ENCODE assay signal across 14 mouse cellular contexts in genomic region chr4:146096998-146097397, GRCm38 (mm10). TPM values are rescaled to one million over a fixed set of nuclear protein-coding genes. Genes with fewer than 3 reads are reported as not detected.
DNase-seq lines count a peak whose midpoint lies in the region; TF ChIP-seq lines count a peak whose summit lies in the region.
"Not testable (repeated sequence)": the region's sequence is repeated elsewhere in the genome, so short reads cannot be mapped to it uniquely, and the experiment has no call there.
"Had no signal": no experiment of that assay in that cellular context is flagged by ENCODE, and none has a peak within 500 bp of the region (broad histone marks: within the 10 kb centered on the region; RNA-seq: fewer than 3 reads in every experiment).

TSS of gene Zfp987 (plus strand) at chr4:146097298.

- H3K9ac ChIP-seq in ES-Bruce4 (ENCODE audit: low read depth, poor library complexity, severe bottlenecking); ES-E14 (ENCODE audit: insufficient read depth, low read depth, low read length, poor library complexity, severe bottlenecking): not testable (repeated sequence)

- DNase-seq in ES-E14 (ENCODE audit: low read depth, low spot score), result not testable (repeated sequence)

- peak within 1 kb of the TSS; percentile 56 for H3K4me3 ChIP-seq in E14TG2a.4 (replicated peaks; ENCODE audit: low read length)
- H3K4me3 ChIP-seq in ES-Bruce4 (ENCODE audit: low read depth, low read length), result peak within 1 kb of the TSS; percentile 16; the same call in 1 of the 2 replicates
- H3K4me3 ChIP-seq in ES-E14 (ENCODE audit: insufficient read depth in 1 of 2, low read depth in 1 of 2, low read length in 2 of 2, poor library complexity in 1 of 2, severe bottlenecking in 1 of 2), result peak within 1 kb of the TSS in 1 of 2 experiments; percentile 39; a peak in 1 of 4 replicates
- H3K4me3 ChIP-seq in olfactory bulb, adult 2 months (ENCODE audit: insufficient read depth, low read depth, low read length), result not testable (repeated sequence)

- 79% methylated on average over 3 of the region's 3 CpGs for WGBS in olfactory bulb, adult 2 months

- not testable (repeated sequence) for H3K9me3 ChIP-seq in E14TG2a.4 (ENCODE audit: low read length); ES-Bruce4 (replicated peaks; ENCODE audit: control insufficient read depth, insufficient read depth, low read length, poor library complexity, severe bottlenecking); ES-E14 (ENCODE audit: control insufficient read depth, insufficient read depth, low read depth, low read length)

- not testable (repeated sequence) for TF ChIP-seq POLR2A in ES-Bruce4 (IDR thresholded peaks at IDR 0.05; ENCODE audit: insufficient read depth, low read length); olfactory bulb, adult 2 months (IDR thresholded peaks at IDR 0.05; ENCODE audit: insufficient read depth, low read depth, low read length)

- H3K27me3 ChIP-seq in E14TG2a.4 (ENCODE audit: insufficient read depth, low read length); ES-Bruce4 (ENCODE audit: control insufficient read depth, insufficient read depth, low read length, poor library complexity, severe bottlenecking): not testable (repeated sequence)

- TF ChIP-seq EP300 in ES-Bruce4 (IDR thresholded peaks at IDR 0.05; ENCODE audit: insufficient read depth, low read depth, low read length), result not testable (repeated sequence)

- not testable (repeated sequence) for H3K27ac ChIP-seq in ES-Bruce4 (ENCODE audit: insufficient read depth, low read length); ES-E14 (ENCODE audit: insufficient read depth, low read depth, low read length, poor library complexity, severe bottlenecking); olfactory bulb, adult 2 months (ENCODE audit: insufficient read depth, low read depth, low read length)

- not testable (repeated sequence) for H3K4me1 ChIP-seq in E14TG2a.4 (replicated peaks; ENCODE audit: low read depth, low read length); ES-Bruce4 (ENCODE audit: control insufficient read depth, insufficient read depth, low read length); ES-E14 (ENCODE audit: control insufficient read depth in 2 of 2, insufficient read depth in 2 of 2, low read length in 2 of 2, poor library complexity in 1 of 2); olfactory bulb, adult 2 months (ENCODE audit: control insufficient read depth, insufficient read depth, low read length)

- not testable (repeated sequence) for H3K36me3 ChIP-seq in E14TG2a.4 (ENCODE audit: insufficient read depth, low read length); ES-Bruce4 (ENCODE audit: control insufficient read depth, insufficient read depth, low read length, poor library complexity, severe bottlenecking); ES-E14 (ENCODE audit: control insufficient read depth, insufficient read depth, low read length, poor library complexity, severe bottlenecking)

- not testable (repeated sequence) for TF ChIP-seq CTCF in E14TG2a.4 (conservative IDR thresholded peaks at IDR 0.05; ENCODE audit: low read length); ES-Bruce4 (IDR thresholded peaks at IDR 0.05; ENCODE audit: low read depth, low read length); olfactory bulb, adult 2 months (IDR thresholded peaks at IDR 0.05; ENCODE audit: insufficient read depth, low read depth, low read length)

- in situ Hi-C loops in ES-E14 (cut with MboI; ENCODE audit: low sequenced_read_pairs in 2 of 2, unreplicated experiment in 2 of 2), result not testable (repeated sequence)

RNA-seq across cellular contexts. Expression of gene Zfp987, which starts in this region (rescaled TPM):
- 13.2 and 17.4 TPM in 2 replicates for polyA plus RNA-seq in ES-Bruce4 (2011; ENCODE audit: insufficient read depth, insufficient read length, low read depth, missing spikeins)
- 61.8 and 64.7 TPM in 2 replicates for total RNA-seq in ES-E14 (2012; rRNA removed)
- not detected in 2 replicates for polyA plus RNA-seq in olfactory bulb, adult 2 months (2012; ENCODE audit: insufficient read depth, insufficient read length, low replicate concordance, missing spikeins)
- total RNA-seq: adrenal gland, adult 18-20 months; adrenal gland, postnatal 14 days; adrenal gland, postnatal 25 days; adrenal gland, postnatal 4 days; CH12.LX had no signal
- polyA plus RNA-seq: adrenal gland, adult 2 months; brain, embryonic 14.5 days; C2C12; cerebellum, adult 2 months; G1E had no signal
